Mouse (Mus musculus): ENCODE data around the gene Gm5105.

The Gm5105 gene

DNA sequence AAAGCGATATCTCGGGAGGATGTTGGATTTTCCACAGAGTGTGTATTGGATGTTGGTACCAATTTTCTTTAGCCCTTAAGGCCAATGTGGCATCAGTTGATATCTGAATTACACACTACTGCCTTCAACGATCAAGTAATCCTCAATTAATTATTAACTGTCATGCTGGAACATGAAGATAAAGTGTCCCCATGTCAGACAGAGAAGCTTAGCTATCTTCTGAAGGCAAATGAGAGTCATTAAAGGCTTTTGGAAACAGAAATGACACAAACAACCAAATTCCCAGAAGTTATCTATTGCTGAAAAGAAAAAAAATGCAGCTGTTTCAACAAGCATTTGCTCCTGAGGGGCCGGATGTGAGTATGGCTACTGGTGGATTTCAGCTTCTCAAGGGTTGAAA is 45.2 kb downstream of the Gm5105 start:
- no peak for DNase-seq

DNA sequence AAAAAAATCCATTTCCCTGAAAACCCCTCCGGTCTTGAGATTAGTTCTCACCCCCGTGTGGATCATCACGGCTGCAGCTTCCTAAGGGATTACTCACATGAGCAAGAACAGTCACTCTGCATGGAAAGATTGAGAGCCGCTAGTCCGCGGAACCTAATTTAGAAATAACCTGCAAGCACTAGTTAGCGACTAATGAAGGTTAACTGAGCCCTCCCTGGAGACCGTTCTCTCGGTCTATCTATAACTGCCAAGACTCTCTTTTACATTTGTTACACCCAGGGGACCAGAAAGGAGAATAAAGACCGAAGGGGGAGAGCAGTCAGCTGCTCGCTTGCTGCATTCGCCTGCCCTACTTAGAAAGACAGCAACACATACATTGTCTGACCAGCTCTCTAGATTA is 50.4 kb downstream of the Gm5105 start:
- DNase-seq = no peak

DNA sequence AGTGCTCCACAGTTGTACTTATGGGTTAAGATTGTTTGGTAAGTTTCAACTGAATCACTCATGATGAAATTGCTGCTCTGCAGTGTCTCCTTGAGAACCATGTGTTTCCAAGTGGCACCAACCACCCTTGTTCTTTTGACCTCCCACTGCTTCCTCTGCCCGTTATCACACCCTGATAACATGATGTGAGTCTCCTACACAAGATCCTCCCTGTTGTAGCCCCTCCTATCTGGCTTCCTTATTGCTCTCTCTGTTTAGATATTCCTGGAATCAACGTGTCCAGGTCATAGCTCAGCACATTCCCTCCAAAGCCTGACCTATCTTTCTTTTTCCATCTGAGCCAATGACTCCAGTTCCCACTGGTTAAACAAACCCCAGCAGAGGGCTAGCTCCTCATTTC is 52.5 kb downstream of the Gm5105 start:
- DNase-seq = no peak

DNA sequence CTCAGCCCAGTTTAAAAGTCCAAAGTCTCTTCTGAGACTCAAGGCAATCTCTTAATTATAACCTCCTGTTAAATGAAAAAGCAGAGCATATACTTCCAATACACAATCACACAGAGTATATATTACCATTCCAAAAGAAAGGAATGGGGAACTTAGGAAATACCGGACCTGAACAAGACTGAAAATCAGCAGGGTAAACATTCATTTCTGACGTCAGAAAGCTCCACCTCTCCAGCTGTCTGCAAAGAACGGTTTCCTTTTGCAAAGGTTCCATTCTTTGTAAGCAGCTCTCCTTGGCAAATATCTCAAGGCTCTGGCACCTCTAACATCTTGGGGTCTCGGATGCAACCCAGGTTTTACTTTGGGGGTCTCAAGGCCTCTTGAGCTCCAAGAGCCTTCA is 54.8 kb downstream of the Gm5105 start:
- DNase-seq = no peak

DNA sequence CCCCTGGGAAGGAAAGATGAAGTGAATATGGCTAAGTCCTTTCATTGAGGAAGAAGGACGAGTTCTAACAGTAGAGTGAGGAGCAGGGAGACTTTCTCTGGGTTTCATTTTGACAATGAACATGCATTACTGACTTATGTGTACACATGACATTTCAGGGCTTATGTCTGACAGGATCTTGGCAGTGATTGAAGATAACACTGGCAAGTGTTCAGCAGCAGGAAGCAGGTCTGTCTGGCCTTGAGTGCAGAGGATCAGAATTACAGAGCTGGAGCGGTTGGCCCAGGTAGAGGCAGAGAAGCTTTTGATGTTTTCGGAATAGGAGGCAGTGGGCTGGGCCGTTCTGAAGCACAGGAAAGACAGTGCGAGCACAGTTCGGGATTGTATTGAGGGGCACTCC is 59.0 kb downstream of the Gm5105 start:
- DNase-seq = no peak

DNA sequence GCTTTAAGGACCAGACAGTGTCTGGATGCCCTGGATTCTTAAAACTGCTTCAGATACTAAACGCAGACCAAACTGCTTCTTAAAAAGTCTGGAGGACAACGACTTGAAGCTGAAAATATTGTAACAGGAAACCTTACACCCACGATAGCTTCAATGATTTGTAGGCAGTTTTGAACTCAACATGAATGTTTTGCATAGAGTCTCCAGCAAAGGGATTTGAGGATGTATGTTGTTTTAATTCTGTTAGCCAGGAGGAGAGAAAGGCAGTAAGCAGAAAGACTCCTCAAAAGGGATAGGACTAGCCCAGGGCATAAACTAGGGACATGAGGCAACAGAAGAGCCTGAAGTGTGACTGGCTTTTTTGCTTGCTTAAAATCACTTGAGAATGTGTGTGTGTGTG is 60.3 kb downstream of the Gm5105 start:
- DNase-seq = no peak

DNA sequence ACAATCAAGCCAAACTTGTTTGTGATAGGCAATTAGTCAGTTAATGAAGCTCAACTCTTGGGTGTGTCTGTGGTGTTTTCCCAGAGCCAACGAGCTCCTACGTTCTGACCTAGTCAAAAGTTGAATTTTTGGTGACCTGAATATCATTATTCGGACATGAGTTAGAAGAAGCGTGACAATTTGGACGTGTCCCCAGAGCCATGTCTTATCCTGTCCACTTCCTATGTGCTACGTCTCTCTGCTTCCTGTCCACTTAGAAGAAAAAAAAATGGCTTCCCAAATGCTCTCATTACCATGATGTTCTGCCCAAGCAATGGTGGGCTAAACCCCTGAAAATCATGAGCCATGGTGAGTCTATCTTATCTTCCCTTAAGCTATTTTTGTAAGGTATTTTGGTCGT is 63.9 kb downstream of the Gm5105 start:
- no peak for DNase-seq

DNA sequence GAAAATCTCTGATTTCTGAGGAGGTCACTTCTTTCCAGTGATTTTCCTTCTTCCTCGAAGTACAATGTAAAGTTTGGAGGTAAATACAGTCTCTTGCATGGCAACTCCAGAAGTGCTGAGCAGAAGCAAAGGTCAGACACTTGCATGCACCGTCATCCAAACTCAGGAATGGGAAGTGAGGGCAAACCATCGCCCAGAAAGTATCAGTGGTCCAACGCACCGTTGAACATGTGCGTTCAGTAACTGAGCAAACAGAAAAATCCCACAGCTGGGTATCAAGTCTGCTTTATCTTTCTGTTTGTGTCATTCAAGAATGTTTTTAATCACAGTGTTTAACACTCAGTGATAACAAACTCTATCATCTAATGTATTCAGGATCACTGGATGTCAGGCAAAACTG is 64.6 kb downstream of the Gm5105 start:
- no peak for DNase-seq

DNA sequence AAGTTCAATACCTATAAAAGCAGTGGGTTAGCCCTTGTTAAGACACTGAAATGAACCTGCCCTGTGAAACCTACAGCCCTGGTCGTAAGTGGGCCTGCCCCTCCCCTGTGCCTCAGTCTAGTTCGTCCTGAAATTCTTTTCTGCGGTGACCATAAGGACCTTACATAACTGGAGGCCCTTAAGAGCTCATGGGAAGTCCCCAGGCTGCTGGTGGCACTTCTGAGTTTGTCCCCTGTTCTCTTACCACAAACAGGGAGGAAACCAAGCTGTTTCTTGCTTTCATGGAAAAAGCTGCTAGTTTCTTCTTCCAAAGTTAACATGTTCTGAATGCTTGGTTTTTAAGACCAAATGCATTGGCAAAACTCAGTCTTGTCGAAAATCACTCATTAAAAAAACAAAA is 65.3 kb downstream of the Gm5105 start:
- DNase-seq = no peak

DNA sequence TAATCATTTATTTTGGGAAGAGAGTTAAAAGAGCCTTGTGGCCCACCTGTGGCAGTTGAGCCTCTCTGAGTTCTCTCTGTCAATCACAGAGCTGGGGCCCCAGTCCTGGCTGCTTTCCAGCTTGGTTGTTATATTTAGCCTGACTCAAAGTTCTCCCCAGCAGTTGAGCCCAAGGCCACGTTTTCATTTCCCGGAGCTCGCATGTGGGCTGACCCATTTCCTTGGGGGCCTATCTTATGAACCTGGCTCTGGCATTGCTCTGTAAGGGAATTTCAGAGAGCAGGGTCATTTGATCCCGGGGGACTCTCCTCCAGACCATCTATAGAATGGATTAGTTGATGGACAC is 66.5 kb downstream of the Gm5105 start:
- no peak for DNase-seq

DNA sequence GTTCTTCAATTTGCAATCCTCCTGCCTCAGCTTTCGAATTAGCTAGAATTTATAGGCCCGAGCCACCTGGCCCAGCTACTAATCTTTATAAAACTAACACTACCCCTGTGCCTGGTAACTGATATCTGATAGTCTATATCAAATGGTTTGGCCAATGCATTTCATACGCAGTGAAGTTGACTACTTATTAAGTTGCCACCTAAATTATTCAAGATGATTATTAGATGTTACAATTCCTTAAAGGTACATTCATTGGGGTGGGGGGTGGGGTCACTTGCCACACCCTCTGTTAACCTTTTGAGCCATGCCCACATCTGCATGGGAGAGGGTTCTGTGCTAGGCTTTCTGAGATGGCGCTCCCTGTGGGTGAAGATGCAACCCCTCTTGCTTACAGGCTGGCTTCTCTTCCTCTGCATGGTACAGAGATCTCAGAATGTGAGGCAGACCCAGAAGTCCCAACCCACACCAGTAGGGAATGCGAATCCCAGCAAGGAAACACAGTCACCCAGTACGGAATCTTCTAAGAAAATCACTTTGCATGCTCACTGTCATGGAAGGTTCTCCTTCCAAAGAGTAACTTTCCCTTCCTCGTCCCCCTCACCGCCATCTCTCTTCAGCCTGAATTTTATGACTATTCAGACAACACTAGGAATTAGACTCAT is 67.0 kb downstream of the Gm5105 start:
- DNase-seq = no peak

DNA sequence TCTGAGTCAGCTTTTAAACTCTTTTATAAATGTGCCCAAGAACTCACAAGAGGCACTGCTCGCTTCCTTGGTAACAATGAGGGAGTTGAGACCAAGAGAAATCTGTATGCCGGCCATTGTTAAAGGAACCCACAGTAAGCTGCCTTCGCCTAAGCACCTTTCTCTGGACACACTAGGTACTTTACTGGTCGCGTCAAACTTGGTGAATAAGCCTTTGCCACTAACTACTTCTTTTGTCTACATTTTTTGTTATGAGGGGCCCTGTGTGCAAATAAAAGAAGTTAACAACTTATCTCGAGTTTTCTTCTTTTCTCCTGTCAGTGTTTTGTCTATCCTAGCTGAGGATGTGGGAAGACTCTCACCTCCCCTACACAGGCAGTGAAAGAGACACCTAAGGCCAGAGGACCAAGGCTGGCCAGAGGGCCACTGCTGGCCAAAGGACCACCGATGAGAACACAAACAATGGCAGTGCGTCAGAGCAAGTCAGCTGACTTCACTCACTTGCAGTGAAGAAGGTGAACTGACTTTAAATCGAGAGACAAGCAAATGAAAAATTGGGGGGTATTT is 67.9 kb downstream of the Gm5105 start:
- DNase-seq = no peak
